Comparison of ENCODE assay signal across 9 mouse cellular contexts in genomic region chr6:54485435-54485901, GRCm38 (mm10). TPM values are rescaled to one million over a fixed set of nuclear protein-coding genes. Genes with fewer than 3 reads are reported as not detected.
DNase-seq lines count a peak whose midpoint lies in the region; ATAC-seq lines count a peak whose summit lies in the region.
"Had no signal": no experiment of that assay in that cellular context is flagged by ENCODE, and none has a peak within 500 bp of the region (broad histone marks: within the 10 kb centered on the region; RNA-seq: fewer than 3 reads in every experiment).

No protein-coding gene starts in this region.

- peak overlapping the region; percentile 44 for H3K4me3 ChIP-seq in heart, embryonic 12.5 days
- peak overlapping the region; percentile 59 for H3K4me3 ChIP-seq in embryonic facial prominence, embryonic 10.5 days
- H3K4me3 ChIP-seq in intestine, embryonic 16.5 days (ENCODE audit: low read length): peak overlapping the region; percentile 30
- H3K4me3 ChIP-seq in neural tube, embryonic 14.5 days (ENCODE audit: low read depth, low read length): peak overlapping the region; percentile 18

- H3K4me1 ChIP-seq in heart, embryonic 12.5 days (replicated peaks): peaks cover 14% of the 10 kb centered on the region
- peaks cover 16% of the 10 kb centered on the region for H3K4me1 ChIP-seq in embryonic facial prominence, embryonic 10.5 days
- peaks cover 12% of the 10 kb centered on the region for H3K4me1 ChIP-seq in intestine, embryonic 16.5 days (ENCODE audit: control insufficient read depth, insufficient read depth, low read length)
- peaks cover 3% of the 10 kb centered on the region; the same call in 1 of the 2 replicates for H3K4me1 ChIP-seq in neural tube, embryonic 14.5 days (ENCODE audit: control insufficient read depth, insufficient read depth, low read length)

- H3K4me2 ChIP-seq in heart, embryonic 12.5 days: peak overlapping the region; percentile 80
- H3K4me2 ChIP-seq in intestine, embryonic 16.5 days (ENCODE audit: low read depth, low read length): peak overlapping the region; percentile 62
- H3K4me2 ChIP-seq in neural tube, embryonic 14.5 days (ENCODE audit: low read depth, low read length): peak overlapping the region; percentile 42

- WGBS in heart, embryonic 12.5 days: 6% methylated on average over 24 of the region's 25 CpGs
- 10% methylated on average over 25 of the region's 25 CpGs for WGBS in embryonic facial prominence, embryonic 10.5 days
- WGBS in intestine, embryonic 16.5 days: 4% methylated on average over 24 of the region's 25 CpGs
- 4% methylated on average over 15 of the region's 25 CpGs for WGBS in neural tube, embryonic 14.5 days

- H3K27me3 ChIP-seq in heart, embryonic 12.5 days (replicated peaks): 0 out of 2 replicates have a peak, but pooled peaks cover 4% of the 10 kb centered on the region
- H3K27me3 ChIP-seq in embryonic facial prominence, embryonic 10.5 days (replicated peaks; ENCODE audit: low read depth, poor library complexity, severe bottlenecking): peaks cover 40% of the 10 kb centered on the region
- no peaks in the 10 kb centered on the region for H3K27me3 ChIP-seq in intestine, embryonic 16.5 days (replicated peaks; ENCODE audit: control insufficient read depth, insufficient read depth, low read length)
- no peaks in the 10 kb centered on the region for H3K27me3 ChIP-seq in neural tube, embryonic 14.5 days (ENCODE audit: control insufficient read depth, insufficient read depth, low read length)
- H3K27me3 ChIP-seq: CH12.LX had no signal

- DNase-seq in heart, adult 8-10 months (ENCODE audit: low spot score): no peak
- DNase-seq in embryonic facial prominence, embryonic 10.5 days (ENCODE audit: low spot score): peak; percentile 51
- no peak for DNase-seq in urinary bladder, postnatal 4 days (ENCODE audit: low spot score in 2 of 2)
- no peak for DNase-seq in right cerebral cortex, postnatal 25 days
- DNase-seq in spleen, postnatal 36 days (ENCODE audit: low spot score in 2 of 2): no peak

- peaks cover 10% of the 10 kb centered on the region; the same call in 1 of the 2 replicates for H3K36me3 ChIP-seq in heart, embryonic 12.5 days
- no peaks in the 10 kb centered on the region for H3K36me3 ChIP-seq in embryonic facial prominence, embryonic 10.5 days (replicated peaks)
- H3K36me3 ChIP-seq in intestine, embryonic 16.5 days (ENCODE audit: control insufficient read depth, insufficient read depth, low read length): no peaks in the 10 kb centered on the region
- H3K36me3 ChIP-seq in neural tube, embryonic 14.5 days (ENCODE audit: control insufficient read depth, insufficient read depth, low read length): no peaks in the 10 kb centered on the region

- H3K9ac ChIP-seq in heart, embryonic 12.5 days: peak overlapping the region; percentile 51
- H3K9ac ChIP-seq in intestine, embryonic 16.5 days (ENCODE audit: low read depth, low read length): 0 out of 2 replicates have a peak overlapping the region, but pooled peaks have one; percentile 33
- peak overlapping the region; percentile 25; the same call in 1 of the 2 replicates for H3K9ac ChIP-seq in neural tube, embryonic 14.5 days (replicated peaks; ENCODE audit: low read depth, low read length)

- H3K27ac ChIP-seq in heart, embryonic 12.5 days (ENCODE audit: poor library complexity, severe bottlenecking): no peak overlapping the region
- H3K27ac ChIP-seq in embryonic facial prominence, embryonic 10.5 days (replicated peaks): peak overlapping the region; percentile 71
- H3K27ac ChIP-seq in intestine, embryonic 16.5 days (ENCODE audit: low read length): no peak overlapping the region
- H3K27ac ChIP-seq in neural tube, embryonic 14.5 days (ENCODE audit: low read depth, low read length): no peak overlapping the region

- peak; percentile 31; the same call in 1 of the 2 replicates for ATAC-seq in heart, embryonic 12.5 days (ENCODE audit: insufficient number of reproducible peaks, low FRiP score)
- peak; percentile 27; the same call in 1 of the 2 replicates for ATAC-seq in intestine, embryonic 16.5 days
- ATAC-seq in neural tube, embryonic 14.5 days (ENCODE audit: low read depth): peak; percentile 66

- no peaks in the 10 kb centered on the region for H3K9me3 ChIP-seq in heart, embryonic 12.5 days (replicated peaks)
- no peaks in the 10 kb centered on the region for H3K9me3 ChIP-seq in embryonic facial prominence, embryonic 10.5 days
- H3K9me3 ChIP-seq in intestine, embryonic 16.5 days (ENCODE audit: control insufficient read depth, low read length): no peaks in the 10 kb centered on the region
- H3K9me3 ChIP-seq in neural tube, embryonic 14.5 days (ENCODE audit: control insufficient read depth, low read length): no peaks in the 10 kb centered on the region

RNA-seq across cellular contexts. Expression of gene Wipf3, which starts 56.1 kb away (rescaled TPM):
- 4.8 and 4.9 TPM in 2 replicates for polyA plus RNA-seq in heart, embryonic 12.5 days (2016; fragmentation: Nextera tagmentation; extraction: Ambion mirVana)
- 10 to 100 TPM; 28.5 to 45.5 (median 37.8) TPM for total RNA-seq in heart, adult 8-10 months (2022)
- 1.1 and 1.4 TPM in 2 replicates for polyA plus RNA-seq in embryonic facial prominence, embryonic 10.5 days (2016; fragmentation: Nextera tagmentation; extraction: Ambion mirVana)
- polyA plus RNA-seq in intestine, embryonic 16.5 days (2015; fragmentation: Nextera tagmentation; extraction: Ambion mirVana): 1.7 and 1.8 TPM in 2 replicates
- polyA plus RNA-seq in neural tube, embryonic 14.5 days (2014; fragmentation: Nextera tagmentation; extraction: Ambion mirVana): 2.8 and 3.0 TPM in 2 replicates
